Mouse (Mus musculus): ENCODE results near the gene Thsd7b.

The Thsd7b gene

GRCm38 (mm10) chr1:129519751-129520150 lies 246.6 kb downstream of the Thsd7b start:
- DNase-seq (ENCODE audit: low spot score in 2 of 2), result no peak

DNA sequence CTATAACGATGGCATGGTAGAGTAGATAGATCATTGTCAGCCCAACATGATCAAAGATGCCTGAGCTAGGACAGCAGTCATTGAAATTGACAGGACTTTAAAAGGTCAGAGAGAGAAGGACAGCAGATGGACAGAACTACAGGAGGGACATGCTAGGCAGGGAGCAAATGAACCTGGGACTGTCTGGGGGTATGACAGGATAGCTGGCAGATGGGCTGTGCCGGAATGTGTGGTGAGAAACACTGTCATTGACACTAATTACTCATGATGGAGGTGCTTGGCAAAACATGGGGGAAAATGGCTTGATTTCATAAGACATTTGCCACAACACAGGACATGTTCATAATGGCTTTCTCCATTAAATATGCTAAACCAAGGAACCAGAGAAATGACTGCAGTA lies 253.9 kb downstream of the Thsd7b start:
- no peak for DNase-seq (ENCODE audit: low spot score in 2 of 2)

DNA sequence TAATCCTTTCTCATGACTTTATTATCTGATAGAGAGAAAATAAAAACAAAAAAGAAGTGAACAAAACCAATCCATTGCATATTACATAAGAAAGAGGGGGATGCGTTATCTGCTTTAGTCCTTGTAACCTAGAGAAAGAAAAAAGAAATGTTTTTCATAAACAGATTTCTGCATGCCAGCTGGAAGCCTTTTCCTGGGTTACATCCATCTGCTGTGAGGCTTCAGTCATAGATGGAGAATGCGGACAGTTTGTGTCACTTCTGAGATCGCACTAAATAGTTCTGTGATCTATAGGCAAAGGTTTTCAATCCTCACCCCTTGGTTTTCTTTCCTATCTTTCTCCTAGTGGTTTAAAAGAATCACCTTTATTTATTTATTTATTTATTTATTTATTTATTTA lies 259.1 kb downstream of the Thsd7b start:
- no peak for DNase-seq (ENCODE audit: low spot score in 2 of 2)

- no peak for DNase-seq (ENCODE audit: low spot score in 2 of 2)
These were observed 265.4 kb downstream of the Thsd7b start for GRCm38 (mm10) chr1:129538508-129538907.

DNA sequence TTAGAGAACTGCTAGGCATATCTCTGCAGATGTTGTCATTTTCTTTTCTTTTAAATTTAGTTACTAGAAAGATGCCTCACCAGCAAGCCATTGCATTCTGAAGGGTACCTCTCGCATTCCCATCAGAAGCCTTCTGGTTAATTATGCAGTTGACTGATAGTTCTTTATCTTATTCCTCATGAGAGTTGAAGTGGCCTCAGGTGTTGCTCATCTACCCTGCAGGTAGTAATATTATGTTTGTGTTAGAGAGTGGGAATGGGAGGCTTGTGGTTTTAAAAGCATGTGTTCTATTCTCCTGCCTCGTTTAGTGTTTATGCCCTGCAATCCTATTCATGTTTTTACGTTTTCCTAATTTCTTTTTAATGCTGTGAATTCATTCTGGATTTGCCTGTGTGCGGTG lies 265.9 kb downstream of the Thsd7b start:
- no peak for DNase-seq (ENCODE audit: low spot score in 2 of 2)

DNA sequence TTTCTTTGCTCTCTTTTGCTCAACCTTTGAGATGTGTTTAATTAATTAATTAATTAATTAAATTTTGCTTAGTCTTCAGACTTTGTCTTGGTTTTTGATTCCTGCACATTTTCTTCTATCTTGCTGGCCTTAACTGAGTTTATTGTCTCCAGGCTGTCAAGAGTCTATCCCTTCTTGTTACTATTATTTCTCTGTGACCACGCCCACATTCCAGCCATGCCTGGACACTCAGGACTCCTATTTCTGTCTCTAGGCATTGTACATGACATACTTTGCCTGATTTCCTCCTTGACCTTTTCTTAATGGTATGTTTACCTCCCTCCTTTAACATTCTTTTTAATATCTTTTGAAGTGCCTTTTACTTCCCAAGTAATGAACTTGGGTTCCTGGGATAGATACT lies 267.6 kb downstream of the Thsd7b start:
- no peak for DNase-seq (ENCODE audit: low spot score in 2 of 2)

DNA sequence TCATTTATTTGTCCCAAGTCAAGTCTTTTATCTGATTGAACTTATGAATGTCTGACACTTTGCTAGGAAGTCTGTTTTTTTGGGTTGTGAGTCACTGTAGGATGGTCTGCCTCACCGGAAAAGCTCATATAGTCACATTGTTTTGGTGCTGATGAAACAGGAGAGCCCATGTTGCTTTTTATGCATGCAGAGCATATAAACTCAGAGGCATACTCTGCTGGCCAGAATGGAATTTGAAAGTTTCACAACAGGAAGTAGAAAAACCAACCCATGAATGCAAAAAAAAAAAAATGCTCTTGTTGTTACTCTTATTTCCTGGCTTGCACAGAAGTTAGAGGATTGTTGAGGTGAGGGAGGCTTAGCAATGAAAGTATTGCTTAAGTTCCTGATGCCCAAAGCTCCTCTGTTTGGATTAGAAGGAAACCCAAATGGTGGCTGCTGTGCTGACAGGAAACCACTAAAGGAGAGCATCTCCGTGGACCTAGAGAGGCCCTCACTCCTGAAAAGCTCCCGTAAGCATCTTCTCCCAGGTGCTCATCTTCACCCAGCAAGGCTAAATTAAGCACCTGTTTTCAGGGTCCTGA lies 269.6 kb downstream of the Thsd7b start:
- no peak for DNase-seq (ENCODE audit: low spot score in 2 of 2)

GRCm38 (mm10) chr1:129543169-129543568 lies 270.1 kb downstream of the Thsd7b start:
- DNase-seq (ENCODE audit: low spot score in 2 of 2), result no peak

- no peak for DNase-seq (ENCODE audit: low spot score in 2 of 2)
These were observed 285.0 kb downstream of the Thsd7b start for GRCm38 (mm10) chr1:129558054-129558453.

DNA sequence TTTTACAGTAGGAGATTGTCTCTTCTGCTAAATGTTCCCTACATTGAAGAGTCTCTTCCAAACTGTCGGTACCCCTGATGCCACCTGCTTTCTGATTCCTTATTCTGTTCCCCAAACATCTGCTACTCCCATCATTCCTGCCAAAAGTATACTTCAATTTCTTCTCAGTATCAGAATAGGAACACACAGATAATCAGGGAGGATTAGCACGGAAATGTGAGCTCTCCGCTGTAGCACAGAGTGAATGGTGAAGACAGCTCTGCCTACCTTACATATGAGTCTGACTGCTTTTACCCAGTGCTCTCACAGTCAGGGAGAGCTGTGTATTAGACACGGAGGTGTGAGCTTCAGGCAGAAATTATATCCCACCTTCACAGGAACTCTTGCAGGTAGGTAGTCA lies 286.0 kb downstream of the Thsd7b start:
- no peak for DNase-seq (ENCODE audit: low spot score in 2 of 2)

DNA sequence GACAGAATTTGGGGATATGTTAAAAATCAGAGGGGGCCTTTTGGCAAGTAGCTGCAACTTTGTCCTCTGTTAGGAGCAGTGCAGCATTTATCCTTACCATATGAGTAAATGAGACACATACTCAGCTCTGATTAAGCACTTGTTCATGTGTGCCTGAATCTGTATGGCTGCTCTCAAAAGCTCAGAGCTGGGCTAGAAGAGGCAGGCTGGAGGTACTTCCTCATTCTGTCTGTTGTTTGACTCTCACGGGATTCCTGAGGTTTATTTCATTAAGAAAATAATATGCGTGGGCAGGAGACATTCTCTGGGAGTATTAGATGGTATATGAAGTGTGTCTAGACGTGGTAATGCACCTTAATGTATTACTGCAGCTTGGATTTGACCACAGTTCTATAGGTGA lies 286.7 kb downstream of the Thsd7b start:
- no peak for DNase-seq (ENCODE audit: low spot score in 2 of 2)

DNA sequence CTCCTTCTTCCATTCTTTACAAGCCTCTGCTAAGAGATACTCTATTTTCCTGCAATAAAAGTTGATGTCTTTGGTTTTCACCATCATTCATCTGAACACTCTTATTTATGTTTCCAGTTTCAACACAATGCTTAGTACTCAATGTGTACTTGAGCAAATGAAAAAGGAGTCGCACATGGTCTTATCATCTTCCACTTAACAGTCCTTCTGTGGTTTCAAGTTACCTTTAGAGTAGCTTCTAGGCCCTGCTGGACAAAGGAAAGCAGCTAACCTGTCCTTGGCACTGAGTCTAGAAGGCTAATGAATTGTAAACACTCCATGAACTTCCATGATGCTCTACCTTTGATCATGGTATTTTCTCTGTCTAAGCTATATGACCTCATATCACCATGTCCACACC lies 289.6 kb downstream of the Thsd7b start:
- DNase-seq (ENCODE audit: low spot score in 2 of 2), result no peak

GRCm38 (mm10) chr1:129570522-129570921 lies 297.4 kb downstream of the Thsd7b start:
- DNase-seq (ENCODE audit: low spot score in 2 of 2), result no peak

- no peak for DNase-seq (ENCODE audit: low spot score in 2 of 2)
These were observed 306.9 kb downstream of the Thsd7b start for GRCm38 (mm10) chr1:129579955-129580354.

DNA sequence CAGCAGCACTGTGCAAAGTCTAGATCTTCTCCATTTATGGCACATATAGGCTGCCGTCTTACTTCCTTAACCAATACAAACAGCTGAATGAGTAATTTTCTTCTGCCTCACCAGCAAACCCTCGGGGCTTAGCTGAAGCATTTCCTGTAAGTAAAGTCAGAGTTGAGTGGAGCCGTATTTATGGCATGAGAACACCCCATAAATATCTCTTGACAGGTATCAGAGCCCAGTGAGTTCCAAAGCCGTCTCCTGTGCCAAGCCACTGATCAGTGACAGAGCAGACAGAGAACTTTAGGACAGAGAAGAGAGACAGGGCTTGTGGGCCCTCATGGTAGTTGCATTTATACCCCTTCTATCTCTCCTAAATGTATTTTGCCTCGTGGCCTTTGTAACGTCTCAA lies 313.5 kb downstream of the Thsd7b start:
- DNase-seq (ENCODE audit: low spot score in 2 of 2), result no peak

GRCm38 (mm10) chr1:129589366-129590002 lies 316.4 kb downstream of the Thsd7b start:
- DNase-seq (ENCODE audit: low spot score in 2 of 2), result no peak

GRCm38 (mm10) chr1:129595447-129595846 lies 322.3 kb downstream of the Thsd7b start:
- no peak for DNase-seq (ENCODE audit: low spot score in 2 of 2)

DNA sequence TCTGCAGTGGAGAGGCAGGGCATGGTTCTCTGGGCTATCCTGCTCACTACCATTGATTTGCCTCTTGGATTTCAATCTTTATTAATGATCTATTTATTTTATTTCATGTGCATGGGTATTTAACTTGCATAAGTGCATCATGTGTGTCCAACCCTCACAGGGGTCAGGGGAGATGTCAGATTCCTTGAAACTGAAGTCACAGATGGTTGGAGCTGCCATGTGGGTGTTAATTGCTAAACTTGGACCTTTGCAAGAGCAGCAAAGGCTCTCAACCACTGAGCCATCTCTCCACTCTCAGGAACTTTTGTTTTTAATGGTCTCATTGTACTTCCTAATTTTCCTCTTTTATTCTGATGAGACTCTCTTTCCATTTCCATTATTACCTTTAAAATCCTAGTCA lies 327.8 kb downstream of the Thsd7b start:
- DNase-seq (ENCODE audit: low spot score in 2 of 2), result no peak

DNA sequence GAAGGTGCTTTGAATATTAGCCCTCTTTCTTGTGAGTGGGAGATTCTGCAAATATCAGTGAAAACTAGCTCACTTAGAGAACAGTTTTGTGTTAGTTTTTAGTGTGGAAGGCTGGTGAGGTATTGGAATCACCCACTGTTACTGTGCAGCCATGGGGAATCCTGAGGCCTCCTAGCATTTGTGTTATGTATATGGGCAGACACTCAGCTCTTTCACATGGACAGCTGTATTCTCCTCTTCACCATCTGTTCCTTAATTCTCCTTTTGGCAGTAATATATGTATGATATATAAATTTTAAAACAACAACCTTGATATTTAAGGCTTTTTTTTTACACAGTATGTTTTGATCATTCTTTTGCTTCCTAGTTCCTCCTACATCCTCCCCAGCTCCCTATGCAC lies 329.2 kb downstream of the Thsd7b start:
- no peak for DNase-seq (ENCODE audit: low spot score in 2 of 2)

GRCm38 (mm10) chr1:129608395-129608794 lies 335.3 kb downstream of the Thsd7b start:
- DNase-seq (ENCODE audit: low spot score in 2 of 2), result no peak

GRCm38 (mm10) chr1:129616080-129616479 lies 343.0 kb downstream of the Thsd7b start:
- DNase-seq (ENCODE audit: low spot score in 2 of 2), result no peak

DNA sequence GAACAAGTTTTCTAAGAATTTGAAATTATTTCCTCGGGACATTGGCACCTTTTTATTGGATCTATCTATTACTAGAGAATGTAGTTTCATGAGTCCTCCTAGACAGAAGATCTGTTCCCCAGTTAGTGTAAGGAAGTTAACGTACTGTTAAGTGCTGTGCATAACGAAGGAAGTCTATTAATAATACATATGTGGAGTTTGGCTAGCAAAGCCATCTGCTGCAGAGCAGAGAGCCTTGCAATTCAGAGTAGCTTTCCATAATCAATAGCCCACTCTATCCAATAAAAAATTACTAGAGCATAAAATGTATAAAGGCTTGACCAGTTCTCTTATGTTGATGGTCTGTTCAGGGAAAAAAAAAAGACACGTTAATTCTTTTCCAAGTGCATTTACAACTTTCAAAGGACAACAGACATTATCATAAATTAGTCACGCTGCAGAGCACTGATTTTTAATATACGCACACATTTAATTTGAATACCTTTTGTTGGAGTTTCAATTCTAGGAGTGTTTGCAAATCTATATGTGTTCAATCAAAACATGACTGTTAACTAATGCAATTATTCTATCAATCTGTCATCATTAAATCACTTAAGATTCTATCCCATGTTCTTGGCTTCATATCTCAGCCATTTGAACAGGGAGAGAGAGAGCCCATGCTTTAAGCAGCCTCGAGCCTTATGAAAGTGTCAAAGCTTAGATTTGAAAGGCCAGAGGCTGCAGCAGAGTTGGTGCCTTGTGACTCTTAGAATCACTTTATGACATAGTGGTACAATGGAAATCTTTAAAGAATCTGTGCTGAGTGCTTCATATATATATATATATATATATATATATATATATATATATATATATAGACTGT lies 346.6 kb downstream of the Thsd7b start:
- no peak for DNase-seq (ENCODE audit: low spot score in 2 of 2)

- DNase-seq (ENCODE audit: low spot score in 2 of 2), result no peak
These were observed 351.4 kb downstream of the Thsd7b start for GRCm38 (mm10) chr1:129624519-129624918.

Data from urinary bladder, adult 18-20 months (tissue).